Mouse (Mus musculus): Measurements from ENCODE around the gene Abtb2. TPM values are rescaled to one million over a fixed set of nuclear protein-coding genes. Genes with fewer than 3 reads are reported as not detected.

Gene Abtb2
- total and polyA plus RNA-seq, 3 experiments, result 0.05 TPM; not detected in 2

- Histone ChIP-seq H3K4me1 (ENCODE audit: insufficient read depth, low read depth, low read length) (peaks cover 39% of the 10 kb centered on the region), H3K4me3 (ENCODE audit: low read depth, low read length) (no peak overlapping the region), H3K36me3 (replicated peaks) (no peaks in the 10 kb centered on the region), H3K27me3 (ENCODE audit: insufficient read depth, low read length) (peaks cover 38% of the 10 kb centered on the region), H3K9me3 (replicated peaks) (no peaks in the 10 kb centered on the region)
- ATAC-seq (ENCODE audit: extremely low read depth, insufficient number of reproducible peaks, low FRiP score, poor library complexity, severe bottlenecking) (no peak), DNase-seq (ENCODE audit: low spot score) (no peak)
- TF ChIP-seq CTCF (IDR thresholded peaks at IDR 0.05; ENCODE audit: low read depth, low read length) (no peak), TAL1 (conservative IDR thresholded peaks at IDR 0.05; ENCODE audit: low read depth, low read length) (no peak), GATA2 (IDR thresholded peaks at IDR 0.05; ENCODE audit: borderline replicate concordance, low read depth, low read length) (no peak), GATA1 (IDR thresholded peaks at IDR 0.05; ENCODE audit: borderline replicate concordance, low read length) (no peak), POLR2AphosphoS5 (IDR thresholded peaks at IDR 0.05; ENCODE audit: insufficient replicate concordance, low read depth, low read length) (no peak)
Observed at GRCm38 (mm10) chr2:103675391-103675790, 109.3 kb downstream of the Abtb2 start.

DNA sequence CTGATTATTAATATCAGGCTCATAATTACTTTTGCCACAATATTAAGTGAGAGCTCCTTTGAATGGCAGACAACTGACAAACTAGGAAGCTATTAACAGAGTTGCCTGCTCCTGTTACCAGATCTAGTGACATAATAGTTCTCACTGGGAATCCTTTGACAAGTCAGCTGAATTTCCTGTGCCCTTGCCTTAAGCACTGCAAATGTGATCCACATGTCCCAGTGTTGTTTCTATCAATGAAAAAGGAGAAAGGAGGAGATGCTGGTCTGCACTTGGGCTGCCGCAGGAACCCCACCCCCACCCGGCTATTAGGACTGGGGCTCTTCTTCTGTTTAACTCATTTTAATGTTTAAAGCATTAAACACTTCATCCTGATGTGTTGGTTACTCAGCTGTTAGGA lies 110.7 kb downstream of the Abtb2 start:
- Histone ChIP-seq H3K36me3 (replicated peaks) (no peaks in the 10 kb centered on the region), H3K4me1 (ENCODE audit: insufficient read depth, low read depth, low read length) (peaks cover 46% of the 10 kb centered on the region)

GRCm38 (mm10) chr2:103677614-103678369 lies 111.7 kb downstream of the Abtb2 start:
- peaks cover 41% of the 10 kb centered on the region for H3K4me1 ChIP-seq (ENCODE audit: insufficient read depth, low read depth, low read length)
- peaks cover 55% of the 10 kb centered on the region for H3K27me3 ChIP-seq (ENCODE audit: insufficient read depth, low read length)
- ATAC-seq (ENCODE audit: extremely low read depth, insufficient number of reproducible peaks, low FRiP score, poor library complexity, severe bottlenecking), result no peak

More for the DNA sequence above, 110.7 kb downstream of the Abtb2 start:
- no peaks in the 10 kb centered on the region for H3K9me3 ChIP-seq (replicated peaks)
- peaks cover 48% of the 10 kb centered on the region for H3K27me3 ChIP-seq (ENCODE audit: insufficient read depth, low read length)
- no peak for ATAC-seq (ENCODE audit: extremely low read depth, insufficient number of reproducible peaks, low FRiP score, poor library complexity, severe bottlenecking)
- H3K4me3 ChIP-seq (ENCODE audit: low read depth, low read length), result no peak overlapping the region
- DNase-seq (ENCODE audit: low spot score), result no peak
- TF ChIP-seq CTCF (IDR thresholded peaks at IDR 0.05; ENCODE audit: low read depth, low read length) (no peak), POLR2AphosphoS5 (IDR thresholded peaks at IDR 0.05; ENCODE audit: insufficient replicate concordance, low read depth, low read length) (no peak), GATA2 (IDR thresholded peaks at IDR 0.05; ENCODE audit: borderline replicate concordance, low read depth, low read length) (no peak), GATA1 (IDR thresholded peaks at IDR 0.05; ENCODE audit: borderline replicate concordance, low read length) (no peak), TAL1 (conservative IDR thresholded peaks at IDR 0.05; ENCODE audit: low read depth, low read length) (no peak)

GRCm38 (mm10) chr2:103678433-103678832 lies 112.3 kb downstream of the Abtb2 start:
- no peaks in the 10 kb centered on the region for H3K9me3 ChIP-seq (replicated peaks)
- TF ChIP-seq GATA2 (IDR thresholded peaks at IDR 0.05; ENCODE audit: borderline replicate concordance, low read depth, low read length) (no peak), CTCF (IDR thresholded peaks at IDR 0.05; ENCODE audit: low read depth, low read length) (no peak), POLR2AphosphoS5 (IDR thresholded peaks at IDR 0.05; ENCODE audit: insufficient replicate concordance, low read depth, low read length) (no peak), TAL1 (conservative IDR thresholded peaks at IDR 0.05; ENCODE audit: low read depth, low read length) (no peak), GATA1 (IDR thresholded peaks at IDR 0.05; ENCODE audit: borderline replicate concordance, low read length) (no peak)
- H3K4me3 ChIP-seq (ENCODE audit: low read depth, low read length), result no peak overlapping the region
- peaks cover 40% of the 10 kb centered on the region for H3K4me1 ChIP-seq (ENCODE audit: insufficient read depth, low read depth, low read length)
- DNase-seq (ENCODE audit: low spot score) (no peak), ATAC-seq (ENCODE audit: extremely low read depth, insufficient number of reproducible peaks, low FRiP score, poor library complexity, severe bottlenecking) (no peak)
- H3K36me3 ChIP-seq (replicated peaks), result no peaks in the 10 kb centered on the region
- H3K27me3 ChIP-seq (ENCODE audit: insufficient read depth, low read length), result peaks cover 59% of the 10 kb centered on the region

More at GRCm38 (mm10) chr2:103677614-103678369, 111.7 kb downstream of the Abtb2 start:
- Histone ChIP-seq H3K36me3 (replicated peaks) (no peaks in the 10 kb centered on the region), H3K4me3 (ENCODE audit: low read depth, low read length) (no peak overlapping the region), H3K9me3 (replicated peaks) (no peaks in the 10 kb centered on the region)
- DNase-seq (ENCODE audit: low spot score), result no peak
- no peak for TF ChIP-seq GATA2 (IDR thresholded peaks at IDR 0.05; ENCODE audit: borderline replicate concordance, low read depth, low read length)
- no peak for TF ChIP-seq TAL1 (conservative IDR thresholded peaks at IDR 0.05; ENCODE audit: low read depth, low read length)
- TF ChIP-seq POLR2AphosphoS5 (IDR thresholded peaks at IDR 0.05; ENCODE audit: insufficient replicate concordance, low read depth, low read length), result no peak
- no peak for TF ChIP-seq CTCF (IDR thresholded peaks at IDR 0.05; ENCODE audit: low read depth, low read length)
- TF ChIP-seq GATA1 (IDR thresholded peaks at IDR 0.05; ENCODE audit: borderline replicate concordance, low read length), result no peak

DNA sequence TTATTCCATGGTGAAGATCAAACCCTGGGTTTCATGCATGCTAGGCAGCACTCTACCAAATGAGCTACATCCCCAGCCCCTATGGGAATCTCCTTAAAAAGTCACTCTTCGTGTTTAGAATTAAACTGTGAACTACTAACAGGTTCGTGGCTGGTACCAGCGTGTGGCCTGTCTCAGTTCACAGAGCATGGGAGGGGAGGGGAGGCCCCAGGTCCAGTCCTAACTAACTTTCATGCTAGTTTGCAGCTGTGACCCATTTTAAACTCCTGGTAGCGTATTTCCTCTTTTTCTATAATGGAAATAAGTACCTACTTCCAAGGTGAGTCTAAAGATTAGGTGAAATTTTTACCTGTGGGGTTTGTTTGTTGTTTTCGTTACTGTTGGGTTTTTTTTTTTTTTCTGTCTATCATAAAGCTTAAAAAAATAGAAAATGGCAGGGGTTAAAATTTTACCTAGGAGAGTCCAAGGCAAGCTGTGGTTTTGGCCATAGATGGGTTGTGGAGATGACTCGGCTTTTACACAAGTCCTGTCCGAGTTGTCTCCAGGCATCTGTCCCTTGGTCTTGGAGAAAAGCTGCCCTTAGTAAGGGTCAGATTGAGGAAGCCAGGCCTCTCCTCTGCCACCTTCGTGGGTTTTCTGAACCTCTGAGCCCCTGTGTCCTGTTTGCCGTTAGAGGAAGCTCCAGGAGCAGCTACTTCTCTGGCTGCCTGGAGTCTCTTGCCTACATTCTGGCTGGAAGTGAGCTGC lies 114.4 kb downstream of the Abtb2 start:
- H3K4me3 ChIP-seq (ENCODE audit: low read depth, low read length), result no peak overlapping the region
- DNase-seq (ENCODE audit: low spot score) (no peak), ATAC-seq (ENCODE audit: extremely low read depth, insufficient number of reproducible peaks, low FRiP score, poor library complexity, severe bottlenecking) (no peak)
- peaks cover 74% of the 10 kb centered on the region for H3K27me3 ChIP-seq (ENCODE audit: insufficient read depth, low read length)
- H3K9me3 ChIP-seq (replicated peaks), result no peaks in the 10 kb centered on the region
- peaks cover 26% of the 10 kb centered on the region for H3K4me1 ChIP-seq (ENCODE audit: insufficient read depth, low read depth, low read length)
- no peak for TF ChIP-seq GATA1 (IDR thresholded peaks at IDR 0.05; ENCODE audit: borderline replicate concordance, low read length)
- H3K36me3 ChIP-seq (replicated peaks), result no peaks in the 10 kb centered on the region

GRCm38 (mm10) chr2:103681149-103681548 lies 115.0 kb downstream of the Abtb2 start:
- Histone ChIP-seq H3K9me3 (replicated peaks) (no peaks in the 10 kb centered on the region), H3K4me1 (ENCODE audit: insufficient read depth, low read depth, low read length) (peaks cover 25% of the 10 kb centered on the region)
- no peak for DNase-seq (ENCODE audit: low spot score)

More at GRCm38 (mm10) chr2:103681149-103681548, 115.0 kb downstream of the Abtb2 start:
- no peak for ATAC-seq (ENCODE audit: extremely low read depth, insufficient number of reproducible peaks, low FRiP score, poor library complexity, severe bottlenecking)
- TF ChIP-seq TAL1 (conservative IDR thresholded peaks at IDR 0.05; ENCODE audit: low read depth, low read length) (no peak), POLR2AphosphoS5 (IDR thresholded peaks at IDR 0.05; ENCODE audit: insufficient replicate concordance, low read depth, low read length) (no peak), CTCF (IDR thresholded peaks at IDR 0.05; ENCODE audit: low read depth, low read length) (no peak), GATA1 (IDR thresholded peaks at IDR 0.05; ENCODE audit: borderline replicate concordance, low read length) (no peak), GATA2 (IDR thresholded peaks at IDR 0.05; ENCODE audit: borderline replicate concordance, low read depth, low read length) (no peak)
- H3K4me3 ChIP-seq (ENCODE audit: low read depth, low read length), result no peak overlapping the region
- H3K27me3 ChIP-seq (ENCODE audit: insufficient read depth, low read length), result peaks cover 73% of the 10 kb centered on the region
- H3K36me3 ChIP-seq (replicated peaks), result no peaks in the 10 kb centered on the region
